Mouse (Mus musculus): ENCODE data around the gene Ly6g6d. TPM values are rescaled to one million over a fixed set of nuclear protein-coding genes. Genes with fewer than 3 reads are reported as not detected.

Ly6g6d gene
- polyA plus RNA-seq, 1 experiment, result 79.9 TPM

GRCm38 (mm10) chr17:35101161-35101560 is 23.3 kb upstream of the Ly6g6d start:
- peaks cover 88% of the 10 kb centered on the region for H3K4me1 ChIP-seq
- H3K27me3 ChIP-seq (replicated peaks), result no peaks in the 10 kb centered on the region
- H3K9me3 ChIP-seq, result no peaks in the 10 kb centered on the region
- H3K36me3 ChIP-seq (replicated peaks; ENCODE audit: low read length), result peaks cover 89% of the 10 kb centered on the region
- TF ChIP-seq GATA1 (IDR thresholded peaks at IDR 0.05; ENCODE audit: borderline replicate concordance, low read length) (no peak), FLI1 (IDR thresholded peaks at IDR 0.05; ENCODE audit: low read length) (no peak)
- H3K4me3 ChIP-seq (replicated peaks), result no peak overlapping the region

GRCm38 (mm10) chr17:35100196-35100765 is 22.4 kb upstream of the Ly6g6d start:
- TF ChIP-seq FLI1 (IDR thresholded peaks at IDR 0.05; ENCODE audit: low read length) (no peak), GATA1 (IDR thresholded peaks at IDR 0.05; ENCODE audit: borderline replicate concordance, low read length) (no peak)
- H3K4me1 ChIP-seq, result peaks cover 79% of the 10 kb centered on the region
- H3K4me3 ChIP-seq (replicated peaks), result no peak overlapping the region
- H3K9me3 ChIP-seq, result no peaks in the 10 kb centered on the region
- H3K27me3 ChIP-seq (replicated peaks), result no peaks in the 10 kb centered on the region
- peaks cover 98% of the 10 kb centered on the region for H3K36me3 ChIP-seq (replicated peaks; ENCODE audit: low read length)

GRCm38 (mm10) chr17:35097164-35097655 is 19.3 kb upstream of the Ly6g6d start:
- H3K9me3 ChIP-seq, result no peaks in the 10 kb centered on the region
- H3K27me3 ChIP-seq (replicated peaks), result no peaks in the 10 kb centered on the region
- H3K4me1 ChIP-seq, result peaks cover 65% of the 10 kb centered on the region
- no peak for TF ChIP-seq FLI1 (IDR thresholded peaks at IDR 0.05; ENCODE audit: low read length)
- no peak for TF ChIP-seq GATA1 (IDR thresholded peaks at IDR 0.05; ENCODE audit: borderline replicate concordance, low read length)
- H3K36me3 ChIP-seq (replicated peaks; ENCODE audit: low read length), result peaks cover 99% of the 10 kb centered on the region
- H3K4me3 ChIP-seq (replicated peaks), result no peak overlapping the region

GRCm38 (mm10) chr17:35096597-35096996 is 18.7 kb upstream of the Ly6g6d start:
- Histone ChIP-seq H3K4me1 (peaks cover 64% of the 10 kb centered on the region), H3K27me3 (replicated peaks) (no peaks in the 10 kb centered on the region), H3K36me3 (replicated peaks; ENCODE audit: low read length) (peaks cover 98% of the 10 kb centered on the region), H3K9me3 (no peaks in the 10 kb centered on the region), H3K4me3 (replicated peaks) (no peak overlapping the region)
- TF ChIP-seq GATA1 (IDR thresholded peaks at IDR 0.05; ENCODE audit: borderline replicate concordance, low read length), result no peak
- TF ChIP-seq FLI1 (IDR thresholded peaks at IDR 0.05; ENCODE audit: low read length), result no peak

- H3K36me3 ChIP-seq (replicated peaks; ENCODE audit: low read length), result peaks cover 94% of the 10 kb centered on the region
- H3K4me1 ChIP-seq, result peaks cover 63% of the 10 kb centered on the region
- peak overlapping the region; percentile 12 for H3K4me3 ChIP-seq (replicated peaks)
- H3K27me3 ChIP-seq (replicated peaks), result no peaks in the 10 kb centered on the region
- H3K9me3 ChIP-seq, result no peaks in the 10 kb centered on the region
- TF ChIP-seq FLI1 (IDR thresholded peaks at IDR 0.05; ENCODE audit: low read length), result no peak
- no peak for TF ChIP-seq GATA1 (IDR thresholded peaks at IDR 0.05; ENCODE audit: borderline replicate concordance, low read length)
These were observed 16.9 kb upstream of the Ly6g6d start for GRCm38 (mm10) chr17:35094475-35095365.

- TF ChIP-seq GATA1 (IDR thresholded peaks at IDR 0.05; ENCODE audit: borderline replicate concordance, low read length) (no peak), FLI1 (IDR thresholded peaks at IDR 0.05; ENCODE audit: low read length) (no peak)
- H3K4me1 ChIP-seq, result peaks cover 58% of the 10 kb centered on the region
- no peak overlapping the region for H3K4me3 ChIP-seq (replicated peaks)
- H3K27me3 ChIP-seq (replicated peaks), result no peaks in the 10 kb centered on the region
- H3K36me3 ChIP-seq (replicated peaks; ENCODE audit: low read length), result peaks cover 73% of the 10 kb centered on the region
- H3K9me3 ChIP-seq, result no peaks in the 10 kb centered on the region
These were observed 14.7 kb upstream of the Ly6g6d start for GRCm38 (mm10) chr17:35092403-35093198.

- Histone ChIP-seq H3K4me1 (peaks cover 64% of the 10 kb centered on the region), H3K4me3 (replicated peaks) (peak overlapping the region; percentile 96), H3K36me3 (replicated peaks; ENCODE audit: low read length) (peaks cover 50% of the 10 kb centered on the region), H3K27me3 (replicated peaks) (no peaks in the 10 kb centered on the region), H3K9me3 (no peaks in the 10 kb centered on the region)
- no peak for TF ChIP-seq FLI1 (IDR thresholded peaks at IDR 0.05; ENCODE audit: low read length)
- TF ChIP-seq GATA1 (IDR thresholded peaks at IDR 0.05; ENCODE audit: borderline replicate concordance, low read length), result no peak
These were observed 12.5 kb upstream of the Ly6g6d start for GRCm38 (mm10) chr17:35090166-35090932.

GRCm38 (mm10) chr17:35088825-35089644 is 11.2 kb upstream of the Ly6g6d start, which contains the start of gene Abhd16a:
Gene Abhd16a, plus strand, starts transcription at chr17:35089263.
- peaks cover 41% of the 10 kb centered on the region for H3K36me3 ChIP-seq (replicated peaks; ENCODE audit: low read length)
- H3K4me1 ChIP-seq, result peaks cover 69% of the 10 kb centered on the region
- no peaks in the 10 kb centered on the region for H3K27me3 ChIP-seq (replicated peaks)
- TF ChIP-seq GATA1 (IDR thresholded peaks at IDR 0.05; ENCODE audit: borderline replicate concordance, low read length) (no peak), FLI1 (IDR thresholded peaks at IDR 0.05; ENCODE audit: low read length) (no peak)
- no peaks in the 10 kb centered on the region for H3K9me3 ChIP-seq
- H3K4me3 ChIP-seq (replicated peaks), result peak within 1 kb of the TSS; percentile 96

All from megakaryocyte, embryonic 14.5 days (primary cell).